Mouse (Mus musculus) neural tube, embryonic 13.5 days (tissue): ENCODE results near the gene 5430419D17Rik. TPM values are rescaled to one million over a fixed set of nuclear protein-coding genes. Genes with fewer than 3 reads are reported as not detected.

Experiments
- ATAC-seq: fragments of 200-750 bp; cut with Nextera tagmentation; 2 replicates; pipeline ENCODE4 v1.8.0; 2017; ENCODE audit warnings: low read depth, mild to moderate bottlenecking, moderate TSS enrichment, moderate library complexity
- H3K27ac ChIP-seq: fragments of 300-500 bp; sonication (generic); replicated peaks from 2 replicates; pipeline ENCODE4 v1.5.1; 2015; ENCODE audit warnings: moderate library complexity, mild to moderate bottlenecking, inconsistent platforms
- H3K27me3 ChIP-seq: fragments of 300-500 bp; sonication (generic); 2 replicates; pipeline ENCODE4 v1.6.1; 2015; ENCODE audit warnings: mild to moderate bottlenecking, inconsistent platforms
- H3K36me3 ChIP-seq: fragments of 300-500 bp; sonication (generic); 2 replicates; pipeline ENCODE4 v1.6.1; 2015; ENCODE audit warnings: mild to moderate bottlenecking, inconsistent platforms
- H3K4me1 ChIP-seq: fragments of 300-500 bp; sonication (generic); replicated peaks from 2 replicates; pipeline ENCODE4 v1.6.1; 2015; ENCODE audit warnings: inconsistent platforms
- H3K4me2 ChIP-seq: fragments of 300-500 bp; sonication (generic); 2 replicates; pipeline ENCODE4 v1.6.1; 2015; ENCODE audit warnings: inconsistent platforms, mild to moderate bottlenecking, moderate library complexity
- H3K4me3 ChIP-seq: fragments of 300-500 bp; sonication (generic); 2 replicates; pipeline ENCODE4 v1.5.1; 2015; ENCODE audit warnings: mild to moderate bottlenecking, inconsistent platforms
- H3K9ac ChIP-seq: fragments of 300-500 bp; sonication (generic); 2 replicates; pipeline ENCODE4 v1.6.1; 2015; ENCODE audit warnings: moderate library complexity, mild to moderate bottlenecking, inconsistent platforms
- H3K9me3 ChIP-seq: fragments of 300-500 bp; sonication (generic); 2 replicates; pipeline ENCODE4 v1.6.1; 2016; ENCODE audit warnings: inconsistent platforms
- WGBS: fragments of 180-500 bp; shearing (Covaris S2); methylation state at CpG from one replicate; pipeline ENCODE4 v1.1.7; 2015; 5-methylcytosine and 5-hydroxymethylcytosine counted together
- polyA plus RNA-seq: library from polyadenylated mRNA; unstranded; fragments of >200 nt; fragmentation: Nextera tagmentation; extraction: Ambion mirVana; gene quantifications from 2 replicates; pipeline ENCODE4 v1.2.1, GENCODE M21; 2015

Gene 5430419D17Rik
- polyA plus RNA-seq, 1 experiment from 2014 or later: not detected

DNA sequence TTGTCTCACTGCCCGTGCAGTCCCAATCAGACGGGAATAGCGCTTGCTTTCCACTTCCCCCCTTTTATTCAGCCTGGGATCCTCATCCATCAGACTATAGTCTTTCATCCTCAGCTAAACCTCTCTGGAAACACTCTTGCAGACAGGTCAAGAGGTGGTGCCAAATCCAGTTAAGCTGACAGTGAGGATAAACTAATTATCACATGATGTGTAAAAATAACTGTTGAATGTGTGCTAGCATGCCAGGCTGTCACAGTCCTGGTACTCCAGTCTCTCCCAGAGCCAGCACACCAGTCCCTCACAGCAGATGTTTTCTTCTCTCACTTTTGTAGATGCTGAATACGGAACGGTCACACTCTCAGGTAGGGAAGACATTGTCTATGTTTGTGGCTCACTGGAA is 48.9 kb downstream of the 5430419D17Rik start:
- no peak for ATAC-seq
- 85% methylated on average over 5 of the region's 5 CpGs for WGBS

DNA sequence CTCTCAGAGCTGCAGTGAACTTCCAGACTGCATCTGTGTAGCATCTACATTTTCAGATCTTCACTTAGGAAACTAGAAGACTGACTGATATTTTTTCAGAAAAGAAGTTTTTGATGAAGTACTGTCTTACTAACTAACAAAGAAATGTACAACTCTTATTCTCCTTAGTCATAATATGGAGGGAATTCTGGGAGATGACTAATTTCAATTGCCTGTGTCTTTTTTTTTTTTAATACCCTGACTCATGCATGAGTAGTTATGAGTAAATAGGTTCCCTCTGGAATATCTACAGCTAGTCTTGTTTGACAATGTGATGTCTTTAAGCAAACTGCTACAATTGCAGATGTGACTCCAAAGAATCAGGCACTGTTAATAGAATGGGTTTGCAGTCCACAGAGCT is 61.9 kb downstream of the 5430419D17Rik start:
- H3K27ac ChIP-seq: no peak overlapping the region
- no peaks in the 10 kb centered on the region for H3K9me3 ChIP-seq
- no peaks in the 10 kb centered on the region for H3K36me3 ChIP-seq
- ATAC-seq: no peak
- no peak overlapping the region for H3K4me3 ChIP-seq
- H3K27me3 ChIP-seq: no peaks in the 10 kb centered on the region
- no peak overlapping the region for H3K4me2 ChIP-seq
- no peak overlapping the region for H3K9ac ChIP-seq
- no peaks in the 10 kb centered on the region for H3K4me1 ChIP-seq

More for the DNA sequence above, 48.9 kb downstream of the 5430419D17Rik start:
- Histone ChIP-seq H3K9me3 (no peaks in the 10 kb centered on the region), H3K27me3 (no peaks in the 10 kb centered on the region), H3K4me2 (no peak overlapping the region), H3K9ac (no peak overlapping the region), H3K4me3 (no peak overlapping the region), H3K27ac (no peak overlapping the region), H3K4me1 (no peaks in the 10 kb centered on the region), H3K36me3 (no peaks in the 10 kb centered on the region)

DNA sequence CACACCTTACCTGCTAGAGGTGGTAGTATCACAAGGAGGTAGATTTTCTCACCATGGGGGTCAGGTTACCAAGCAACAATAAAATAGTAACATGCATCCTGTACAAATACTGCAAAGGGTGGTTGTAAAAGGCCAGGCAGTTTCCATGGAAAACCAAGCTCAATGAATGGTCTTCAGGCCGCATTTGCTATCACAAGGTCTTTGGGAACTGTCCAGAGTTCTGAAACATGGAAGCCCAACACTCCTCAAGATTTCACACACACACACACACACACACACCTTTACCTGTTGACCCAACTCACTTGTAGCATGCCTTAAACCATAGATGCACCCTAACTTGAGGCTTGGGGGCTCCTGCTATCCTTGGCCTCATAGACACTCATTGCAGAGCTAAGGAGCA is 70.8 kb downstream of the 5430419D17Rik start:
- no peak overlapping the region for H3K4me2 ChIP-seq
- no peaks in the 10 kb centered on the region for H3K9me3 ChIP-seq
- no peaks in the 10 kb centered on the region for H3K4me1 ChIP-seq
- no peak for ATAC-seq
- no peak overlapping the region for H3K9ac ChIP-seq
- H3K36me3 ChIP-seq: no peaks in the 10 kb centered on the region
- no peak overlapping the region for H3K27ac ChIP-seq
- no peak overlapping the region for H3K4me3 ChIP-seq
- WGBS: 26% methylated on average over 1 of the region's 1 CpGs
- H3K27me3 ChIP-seq: no peaks in the 10 kb centered on the region

DNA sequence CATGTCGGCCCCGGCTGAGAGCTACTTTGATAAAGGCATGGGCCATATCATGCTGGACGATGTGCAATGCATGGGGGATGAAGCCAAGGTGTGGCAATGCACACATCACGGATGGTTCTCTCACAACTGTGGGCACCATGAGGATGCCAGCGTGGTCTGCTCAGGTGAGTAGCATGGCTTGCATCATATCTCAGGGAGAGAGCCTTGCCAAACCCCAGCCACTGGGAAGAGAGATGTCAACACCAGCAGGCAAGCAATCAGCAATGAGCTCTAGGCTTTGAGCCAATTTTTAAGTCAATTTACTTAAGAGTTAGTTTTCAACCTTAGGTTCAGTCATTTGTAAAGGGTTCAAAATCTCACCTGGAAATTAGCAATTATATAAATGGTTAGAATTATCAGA is 82.6 kb downstream of the 5430419D17Rik start:
- Histone ChIP-seq H3K4me3 (no peak overlapping the region), H3K4me1 (no peaks in the 10 kb centered on the region), H3K27me3 (no peaks in the 10 kb centered on the region), H3K9me3 (no peaks in the 10 kb centered on the region), H3K4me2 (no peak overlapping the region), H3K36me3 (no peaks in the 10 kb centered on the region), H3K27ac (no peak overlapping the region), H3K9ac (no peak overlapping the region)
- WGBS: 90% methylated on average over 5 of the region's 5 CpGs
- ATAC-seq: no peak

DNA sequence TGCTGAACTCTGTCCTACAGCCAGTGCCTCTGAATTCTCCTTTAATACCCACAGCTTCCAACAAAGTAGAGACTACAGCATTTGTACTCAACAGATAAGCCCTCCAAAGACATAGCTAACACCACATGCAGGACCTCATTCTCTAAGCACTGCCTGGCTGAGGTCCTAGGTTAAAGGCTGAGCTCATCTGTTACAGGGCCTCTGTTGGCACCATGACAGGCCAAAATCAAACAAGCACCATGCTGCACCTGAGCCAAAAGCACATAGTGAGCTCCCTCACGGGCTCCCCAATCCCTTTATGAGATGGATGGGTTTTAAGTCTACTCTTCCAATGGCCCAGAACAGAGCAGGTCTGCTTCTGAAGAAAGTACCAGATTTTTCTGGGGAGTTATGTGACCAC is 83.1 kb downstream of the 5430419D17Rik start:
- ATAC-seq: no peak
- 86% methylated on average over 1 of the region's 1 CpGs for WGBS

DNA sequence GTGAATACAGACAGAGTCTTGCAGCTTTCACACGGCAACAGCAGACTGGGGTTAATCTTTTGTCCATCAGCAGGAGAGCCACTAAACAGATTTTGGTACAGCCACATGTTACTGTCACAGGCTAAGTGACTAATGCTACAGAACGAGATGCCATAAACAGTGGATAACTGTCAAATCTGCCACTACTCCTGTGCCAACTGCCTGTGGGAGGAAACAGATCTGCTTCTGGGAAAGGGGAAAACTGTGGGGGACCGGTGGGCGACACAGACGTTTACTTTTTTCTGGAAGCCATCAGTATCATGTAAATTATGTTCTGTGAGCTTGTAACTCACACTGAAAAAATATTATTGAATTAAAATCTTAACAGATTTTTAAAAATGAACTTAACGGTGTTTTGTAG is 86.7 kb downstream of the 5430419D17Rik start:
- no peak overlapping the region for H3K9ac ChIP-seq
- 67% methylated on average over 6 of the region's 6 CpGs for WGBS
- no peak overlapping the region for H3K27ac ChIP-seq
- H3K9me3 ChIP-seq: no peaks in the 10 kb centered on the region
- no peak overlapping the region for H3K4me2 ChIP-seq
- H3K4me1 ChIP-seq: no peaks in the 10 kb centered on the region
- no peaks in the 10 kb centered on the region for H3K36me3 ChIP-seq
- H3K4me3 ChIP-seq: no peak overlapping the region
- no peak for ATAC-seq
- no peaks in the 10 kb centered on the region for H3K27me3 ChIP-seq

More for the DNA sequence above, 83.1 kb downstream of the 5430419D17Rik start:
- Histone ChIP-seq H3K27me3 (no peaks in the 10 kb centered on the region), H3K4me1 (no peaks in the 10 kb centered on the region), H3K4me2 (no peak overlapping the region), H3K9me3 (no peaks in the 10 kb centered on the region), H3K9ac (no peak overlapping the region), H3K36me3 (no peaks in the 10 kb centered on the region), H3K27ac (no peak overlapping the region), H3K4me3 (no peak overlapping the region)

DNA sequence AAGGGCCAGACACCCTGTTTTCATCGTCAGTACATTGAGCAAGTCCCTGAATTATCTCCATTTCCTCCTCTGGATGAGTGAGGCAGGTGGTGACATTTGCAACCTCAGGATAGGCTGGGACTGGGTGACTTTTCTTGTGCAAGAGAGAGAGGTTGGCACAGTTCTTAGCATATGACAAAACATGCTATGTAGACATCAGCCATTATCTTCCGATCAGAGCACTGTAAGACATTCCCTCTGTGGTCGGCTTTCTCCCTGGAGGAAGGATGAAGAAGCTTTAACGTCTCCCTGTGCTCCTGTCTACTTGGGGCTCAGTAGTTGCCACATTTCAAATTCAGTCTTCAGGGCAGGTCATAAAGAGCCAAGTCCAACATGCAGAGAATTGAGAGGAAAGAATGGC is 90.0 kb downstream of the 5430419D17Rik start:
- Histone ChIP-seq H3K27me3 (no peaks in the 10 kb centered on the region), H3K4me1 (no peaks in the 10 kb centered on the region), H3K27ac (no peak overlapping the region), H3K4me3 (no peak overlapping the region), H3K9ac (no peak overlapping the region), H3K36me3 (no peaks in the 10 kb centered on the region), H3K4me2 (no peak overlapping the region), H3K9me3 (no peaks in the 10 kb centered on the region)
- WGBS: 87% methylated on average over 4 of the region's 4 CpGs
- ATAC-seq: no peak

DNA sequence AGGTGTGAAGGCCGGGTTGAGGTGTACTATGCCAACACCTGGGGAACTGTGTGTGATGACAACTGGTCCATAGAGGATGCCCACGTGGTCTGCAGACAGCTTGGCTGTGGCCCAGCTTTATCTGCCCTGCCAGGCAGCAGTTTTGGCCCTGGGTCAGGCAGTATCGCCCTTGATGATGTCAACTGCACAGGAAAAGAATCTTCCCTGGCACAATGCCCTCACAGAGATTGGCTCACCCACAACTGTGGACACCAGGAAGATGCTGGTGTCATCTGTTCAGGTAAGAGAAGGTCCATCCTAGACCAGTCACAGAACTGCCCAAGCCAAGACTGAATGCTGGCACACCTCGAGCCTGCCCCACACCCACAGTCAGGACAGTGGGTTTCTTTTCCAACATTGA is 91.6 kb downstream of the 5430419D17Rik start:
- Histone ChIP-seq H3K9me3 (no peaks in the 10 kb centered on the region), H3K36me3 (no peaks in the 10 kb centered on the region), H3K4me2 (no peak overlapping the region), H3K27ac (no peak overlapping the region), H3K27me3 (no peaks in the 10 kb centered on the region), H3K4me3 (no peak overlapping the region), H3K9ac (no peak overlapping the region), H3K4me1 (no peaks in the 10 kb centered on the region)
- 84% methylated on average over 4 of the region's 4 CpGs for WGBS
- no peak for ATAC-seq

DNA sequence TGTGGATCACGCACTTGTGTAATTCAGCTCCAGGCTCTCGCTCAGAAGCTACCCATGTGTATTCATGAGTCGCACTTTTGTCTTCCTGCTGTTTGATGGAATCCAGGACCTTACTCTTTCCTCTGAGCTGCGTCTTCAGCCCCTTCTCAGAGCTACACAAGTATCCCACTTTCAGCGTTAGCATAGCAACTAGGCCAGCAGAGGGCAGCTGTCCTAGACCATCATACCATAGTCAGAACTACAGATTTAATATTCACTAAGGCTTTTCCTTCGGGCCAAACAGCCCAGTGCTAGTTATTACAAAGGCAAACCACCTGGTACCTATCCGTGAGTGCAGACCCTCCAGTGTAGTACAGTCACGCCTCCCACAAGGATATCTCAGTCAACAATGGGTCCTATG is 122.9 kb downstream of the 5430419D17Rik start:
- no peak overlapping the region for H3K27ac ChIP-seq
- ATAC-seq: no peak
- H3K4me3 ChIP-seq: no peak overlapping the region

DNA sequence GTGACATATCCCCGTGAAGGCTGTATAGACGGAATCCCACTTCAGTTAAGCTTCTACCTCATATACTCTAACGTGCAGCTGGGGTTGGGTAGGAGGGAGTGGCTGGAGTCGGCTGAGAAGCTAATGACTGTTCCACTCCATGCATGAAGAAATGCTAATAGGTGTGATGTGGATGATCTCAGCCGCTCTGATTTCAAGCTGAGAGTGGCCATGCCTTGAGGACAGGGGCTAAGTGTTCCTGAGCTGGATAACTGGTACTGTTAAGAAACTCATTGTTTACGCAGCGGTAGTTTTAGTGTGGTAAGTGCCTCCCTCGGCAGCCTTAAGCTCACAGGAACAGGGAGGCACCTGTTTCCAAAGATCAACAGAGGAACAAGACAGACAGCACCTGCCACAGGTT is 129.1 kb downstream of the 5430419D17Rik start:
- Histone ChIP-seq H3K9ac (no peak overlapping the region), H3K4me1 (no peaks in the 10 kb centered on the region), H3K27ac (no peak overlapping the region), H3K9me3 (no peaks in the 10 kb centered on the region), H3K27me3 (no peaks in the 10 kb centered on the region), H3K4me2 (no peak overlapping the region), H3K36me3 (no peaks in the 10 kb centered on the region), H3K4me3 (no peak overlapping the region)
- no peak for ATAC-seq
- WGBS: 83% methylated on average over 8 of the region's 8 CpGs

More for the DNA sequence above, 122.9 kb downstream of the 5430419D17Rik start:
- Histone ChIP-seq H3K27me3 (no peaks in the 10 kb centered on the region), H3K36me3 (no peaks in the 10 kb centered on the region), H3K4me1 (no peaks in the 10 kb centered on the region), H3K9me3 (no peaks in the 10 kb centered on the region), H3K4me2 (no peak overlapping the region), H3K9ac (no peak overlapping the region)
- 79% methylated on average over 8 of the region's 8 CpGs for WGBS

DNA sequence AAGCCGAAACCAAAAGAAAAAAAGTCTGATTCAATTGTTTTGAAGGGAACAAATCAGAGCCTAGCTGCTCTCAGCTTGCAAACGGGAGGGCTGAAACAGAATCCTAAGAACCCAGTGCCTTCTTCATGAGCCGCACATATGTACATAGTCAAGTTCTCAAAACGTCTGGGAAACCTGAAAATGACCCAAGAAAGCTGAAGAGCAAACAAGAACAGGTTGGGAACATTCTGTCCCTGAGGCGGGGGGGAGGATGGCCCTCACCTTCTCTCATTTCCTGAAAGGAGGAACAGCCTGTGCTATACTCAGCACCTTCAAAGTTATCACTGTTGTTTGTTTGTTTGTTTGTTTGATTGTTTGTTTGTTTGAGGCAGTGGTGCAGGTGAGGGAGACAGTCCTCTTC is 132.5 kb downstream of the 5430419D17Rik start:
- H3K36me3 ChIP-seq: no peaks in the 10 kb centered on the region
- no peak overlapping the region for H3K4me2 ChIP-seq
- ATAC-seq: no peak
- H3K27ac ChIP-seq: no peak overlapping the region
- no peak overlapping the region for H3K4me3 ChIP-seq
- no peak overlapping the region for H3K9ac ChIP-seq
- no peaks in the 10 kb centered on the region for H3K9me3 ChIP-seq
- H3K27me3 ChIP-seq: no peaks in the 10 kb centered on the region
- 78% methylated on average over 5 of the region's 5 CpGs for WGBS
- H3K4me1 ChIP-seq: no peaks in the 10 kb centered on the region

DNA sequence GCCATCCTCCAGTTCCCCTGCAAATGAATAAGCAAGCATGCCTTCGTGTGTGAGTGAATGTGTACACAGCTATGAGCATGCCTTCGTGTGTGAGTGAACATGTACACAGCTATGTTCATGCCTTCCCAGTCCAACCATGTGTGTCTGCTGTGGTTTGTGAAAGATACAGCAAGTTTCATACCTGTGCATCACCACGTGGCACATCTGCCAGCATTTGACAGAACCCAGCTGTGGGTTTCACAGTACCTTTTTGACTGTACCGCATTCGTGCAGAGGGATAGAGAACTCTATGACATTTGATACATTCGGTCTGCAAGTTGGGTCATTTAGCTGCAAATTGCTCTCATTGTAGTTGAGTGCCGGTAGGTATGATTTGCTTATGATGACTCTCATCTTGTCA is 140.3 kb downstream of the 5430419D17Rik start:
- H3K9ac ChIP-seq: no peak overlapping the region
- no peaks in the 10 kb centered on the region for H3K36me3 ChIP-seq
- no peaks in the 10 kb centered on the region for H3K27me3 ChIP-seq
- H3K9me3 ChIP-seq: no peaks in the 10 kb centered on the region
- H3K4me1 ChIP-seq: no peaks in the 10 kb centered on the region
- no peak overlapping the region for H3K4me2 ChIP-seq
- no peak overlapping the region for H3K27ac ChIP-seq
- H3K4me3 ChIP-seq: no peak overlapping the region
- no peak for ATAC-seq
- WGBS: 82% methylated on average over 7 of the region's 7 CpGs

DNA sequence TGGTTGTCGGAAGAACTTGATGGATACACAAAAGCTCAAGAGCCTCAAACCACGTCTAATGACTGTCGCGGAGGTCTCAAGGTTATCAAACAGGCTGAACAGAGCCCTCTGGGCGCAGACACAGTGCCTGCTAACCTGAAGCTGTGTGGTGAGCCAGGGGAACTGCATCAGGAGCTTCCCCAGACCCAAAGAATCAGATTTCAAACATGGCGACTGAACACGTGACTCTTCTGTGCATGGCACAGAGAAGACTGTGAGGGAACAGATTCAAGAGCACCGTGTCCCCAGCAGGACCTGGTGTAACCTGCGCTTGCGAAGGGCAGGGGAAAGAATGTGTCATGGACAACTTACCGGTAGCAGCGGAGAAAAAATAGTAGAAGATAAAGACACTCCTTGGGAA is 143.4 kb downstream of the 5430419D17Rik start:
- Histone ChIP-seq H3K27ac (no peak overlapping the region), H3K27me3 (no peaks in the 10 kb centered on the region), H3K4me3 (no peak overlapping the region), H3K36me3 (no peaks in the 10 kb centered on the region), H3K4me1 (no peaks in the 10 kb centered on the region), H3K4me2 (no peak overlapping the region), H3K9ac (no peak overlapping the region), H3K9me3 (no peaks in the 10 kb centered on the region)
- 74% methylated on average over 12 of the region's 12 CpGs for WGBS
- no peak for ATAC-seq
